Mouse (Mus musculus) olfactory bulb, adult 2 months (tissue): ENCODE results near the gene 6330403K07Rik.

Experiments
- CTCF ChIP-seq: fragments of 200-500 bp; IDR thresholded peaks from 2 replicates; pipeline ENCODE4 v1.5.1; 2012; ENCODE audit warnings: low read depth, mild to moderate bottlenecking, low read length, moderate library complexity; ENCODE audit not compliant: insufficient read depth
- POLR2A ChIP-seq: fragments of 200-500 bp; IDR thresholded peaks from 2 replicates; pipeline ENCODE4 v1.6.1; 2012; ENCODE audit warnings: mild to moderate bottlenecking, low read depth, low read length, moderate library complexity; ENCODE audit not compliant: insufficient read depth

DNA sequence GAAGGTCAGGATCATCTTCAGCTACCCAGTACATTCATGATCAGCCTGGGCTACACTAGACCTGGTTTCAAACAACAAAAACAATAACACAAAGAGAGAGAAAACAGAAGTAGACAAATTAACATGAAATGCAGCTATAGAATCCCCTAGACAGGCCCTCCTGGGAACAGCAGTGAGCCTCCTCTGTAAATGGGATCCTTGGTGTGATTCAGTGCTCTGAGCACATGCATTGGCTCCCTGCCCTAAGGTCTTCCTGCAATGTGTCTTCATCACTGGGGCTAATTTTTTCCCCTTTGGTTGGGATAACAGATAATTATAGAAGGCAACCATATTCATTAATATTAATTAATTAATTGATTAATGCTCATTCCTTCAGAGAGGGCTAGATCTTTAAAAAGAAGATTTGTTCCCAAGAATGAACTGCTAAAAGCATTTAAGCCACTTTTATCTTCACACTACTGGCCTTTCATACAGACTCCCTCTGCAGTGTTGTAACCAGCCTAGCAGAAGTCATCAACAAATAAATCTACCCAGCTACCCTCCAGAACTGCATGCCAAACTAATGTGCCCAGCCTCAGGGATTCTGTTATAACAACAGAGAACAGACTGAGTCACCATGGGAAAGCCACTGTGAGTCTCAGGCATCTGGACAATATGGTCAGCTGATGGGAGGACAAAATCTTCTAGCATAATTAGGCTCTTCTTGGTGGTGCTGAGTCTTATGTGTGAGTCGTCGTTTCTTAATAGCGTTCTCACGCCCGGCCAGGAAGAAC lies 6.4 kb upstream of the 6330403K07Rik start:
- TF ChIP-seq CTCF = no peak
- TF ChIP-seq POLR2A = no peak
